Mouse (Mus musculus): Measurements from ENCODE around the gene Lrrc14b.

The Lrrc14b gene

GRCm38 (mm10) chr13:74363859-74364235, at the start of gene Lrrc14b:
TSS of gene Lrrc14b (minus strand) at chr13:74364005.
- no peak for DNase-seq (ENCODE audit: low read depth, low spot score)

GRCm38 (mm10) chr13:74399298-74399839, 35.6 kb upstream of the Lrrc14b start, which contains the start of gene Ftl1-ps1:
TSS of gene Ftl1-ps1 (plus strand) at chr13:74399694.
- DNase-seq (ENCODE audit: low read depth, low spot score) = no peak

GRCm38 (mm10) chr13:74391156-74391555, 27.4 kb upstream of the Lrrc14b start:
- DNase-seq (ENCODE audit: low read depth, low spot score) = no peak

- DNase-seq (ENCODE audit: low read depth, low spot score) = no peak
These were observed 26.7 kb upstream of the Lrrc14b start, which contains the start of gene Zfp72 for GRCm38 (mm10) chr13:74390371-74390990. TSS of gene Zfp72 (minus strand) at chr13:74390836.

- no peak for DNase-seq (ENCODE audit: low read depth, low spot score)
These were observed 25.9 kb upstream of the Lrrc14b start for GRCm38 (mm10) chr13:74389730-74390129.

- no peak for DNase-seq (ENCODE audit: low read depth, low spot score)
These were observed 18.5 kb upstream of the Lrrc14b start for GRCm38 (mm10) chr13:74382289-74382688.

GRCm38 (mm10) chr13:74381533-74382276, 17.9 kb upstream of the Lrrc14b start:
- DNase-seq (ENCODE audit: low read depth, low spot score) = no peak

- no peak for DNase-seq (ENCODE audit: low read depth, low spot score)
These were observed 488 bp downstream of the Lrrc14b start for GRCm38 (mm10) chr13:74363176-74363858.

GRCm38 (mm10) chr13:74362218-74362617, 1.6 kb downstream of the Lrrc14b start:
- DNase-seq (ENCODE audit: low read depth, low spot score) = no peak

GRCm38 (mm10) chr13:74356491-74356890, 7.3 kb downstream of the Lrrc14b start:
- DNase-seq (ENCODE audit: low read depth, low spot score) = no peak

- no peak for DNase-seq (ENCODE audit: low read depth, low spot score)
These were observed 13.3 kb downstream of the Lrrc14b start for GRCm38 (mm10) chr13:74350435-74350906.

- peak; percentile 98 for DNase-seq (ENCODE audit: low read depth, low spot score)
These were observed 14.0 kb downstream of the Lrrc14b start, which contains the start of the genes Sdha and Ccdc127 for GRCm38 (mm10) chr13:74349566-74350434. TSS of gene Sdha (minus strand) at chr13:74350280. TSS of gene Ccdc127 (plus strand) at chr13:74350309.

GRCm38 (mm10) chr13:74341036-74341435, 22.8 kb downstream of the Lrrc14b start:
- no peak for DNase-seq (ENCODE audit: low read depth, low spot score)

GRCm38 (mm10) chr13:74329321-74329720, 34.5 kb downstream of the Lrrc14b start:
- no peak for DNase-seq (ENCODE audit: low read depth, low spot score)

- peak; percentile 95 for DNase-seq (ENCODE audit: low read depth, low spot score)
These were observed 46.5 kb downstream of the Lrrc14b start, which contains the start of gene Pdcd6 for GRCm38 (mm10) chr13:74317170-74317849. TSS of gene Pdcd6 (minus strand) at chr13:74317580.

- DNase-seq (ENCODE audit: low read depth, low spot score) = no peak
These were observed 47.0 kb downstream of the Lrrc14b start for GRCm38 (mm10) chr13:74316789-74317169.

GRCm38 (mm10) chr13:74316386-74316785, 47.4 kb downstream of the Lrrc14b start:
- DNase-seq (ENCODE audit: low read depth, low spot score) = no peak

GRCm38 (mm10) chr13:74314616-74315015, 49.2 kb downstream of the Lrrc14b start:
- DNase-seq (ENCODE audit: low read depth, low spot score) = no peak

Data from c-Kit-negative CD71-positive TER-119-positive erythroid progenitor cells, embryonic 14.5 days (primary cell).